Comparison of ENCODE assay signal across 9 mouse cellular contexts in the genomic region with DNA sequence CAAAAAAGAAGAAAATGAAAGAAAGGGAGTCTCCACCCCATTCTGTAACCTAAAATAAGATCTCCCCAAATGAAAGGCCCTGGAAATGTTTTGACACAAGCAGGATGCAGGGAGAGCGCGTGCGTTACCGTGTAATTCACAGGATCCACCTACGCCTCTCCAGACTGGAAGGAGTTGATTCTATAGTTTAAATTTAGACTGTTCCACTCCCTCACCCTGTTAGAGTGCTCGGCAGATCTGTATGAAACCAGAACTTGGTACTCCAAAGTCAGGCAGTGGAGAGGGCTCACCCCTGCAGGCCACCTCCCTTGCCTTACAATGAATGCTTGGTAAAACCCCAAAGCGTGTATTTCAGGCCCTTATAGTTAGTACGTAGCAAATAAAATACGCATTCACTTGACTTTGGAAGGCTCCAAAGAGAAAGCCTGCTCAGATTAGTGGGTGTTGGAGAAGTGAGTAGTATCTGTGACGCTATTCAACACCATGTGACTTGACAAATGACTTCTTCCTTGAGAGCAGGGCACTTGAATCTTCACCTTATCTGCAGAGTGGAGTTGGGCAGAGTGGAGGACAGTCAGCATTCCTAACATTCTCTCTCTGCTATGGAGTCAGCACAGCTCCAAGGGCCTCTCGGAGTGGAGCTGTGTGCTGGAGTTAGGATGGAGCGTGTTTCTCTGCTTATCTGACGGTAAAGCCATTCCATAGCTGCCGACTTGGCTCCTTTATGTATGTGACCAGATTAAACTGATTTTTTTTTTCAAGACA. TPM values are rescaled to one million over a fixed set of nuclear protein-coding genes. Genes with fewer than 3 reads are reported as not detected.
A peak's percentile ranks its signal among the peaks of the same experiment; 100 is the strongest.
DNase-seq lines count a peak whose midpoint lies in the region; ATAC-seq lines count a peak whose summit lies in the region.
"Had no signal": no experiment of that assay in that cellular context is flagged by ENCODE, and none has a peak within 500 bp of the region (broad histone marks: within the 10 kb centered on the region; RNA-seq: fewer than 3 reads in every experiment).

No protein-coding gene starts in this region.

- H3K4me3 ChIP-seq in midbrain, embryonic 13.5 days (replicated peaks) = no peak overlapping the region
- no peak overlapping the region for H3K4me3 ChIP-seq in midbrain, embryonic 16.5 days (ENCODE audit: low read depth, low read length)

- peak overlapping the region; percentile 45 for H3K27ac ChIP-seq in midbrain, embryonic 13.5 days
- H3K27ac ChIP-seq in midbrain, embryonic 16.5 days (ENCODE audit: low read length) = no peak overlapping the region

- H3K4me1 ChIP-seq in midbrain, embryonic 13.5 days (replicated peaks) = peaks cover 67% of the 10 kb centered on the region
- peaks cover 36% of the 10 kb centered on the region for H3K4me1 ChIP-seq in midbrain, embryonic 16.5 days (ENCODE audit: control insufficient read depth, insufficient read depth, low read length)

- H3K9ac ChIP-seq in midbrain, embryonic 13.5 days (replicated peaks) = 0 out of 2 replicates have a peak overlapping the region, but pooled peaks have one; percentile 2
- no peak overlapping the region for H3K9ac ChIP-seq in midbrain, embryonic 16.5 days (ENCODE audit: low read depth, low read length)

- H3K9me3 ChIP-seq in midbrain, embryonic 13.5 days = no peaks in the 10 kb centered on the region
- H3K9me3 ChIP-seq in midbrain, embryonic 16.5 days (replicated peaks; ENCODE audit: control insufficient read depth, low read length, poor library complexity, severe bottlenecking) = no peaks in the 10 kb centered on the region

- H3K4me2 ChIP-seq in midbrain, embryonic 13.5 days (replicated peaks) = no peak overlapping the region
- H3K4me2 ChIP-seq in midbrain, embryonic 16.5 days (ENCODE audit: low read length) = no peak overlapping the region

- peak; percentile 79 to 91 for DNase-seq in frontal cortex, adult 2 months (ENCODE audit: extremely low spot score in 1 of 2, low spot score in 1 of 2)
- DNase-seq in frontal cortex, postnatal 25 days (ENCODE audit: low spot score in 2 of 2) = no peak
- peak; percentile 81 to 83 for DNase-seq in left cerebral cortex, adult 18-20 months (ENCODE audit: low spot score in 2 of 2)
- DNase-seq in telencephalon, adult 2 months (ENCODE audit: low read depth, low spot score) = peak; percentile 89
- DNase-seq in layer of hippocampus, postnatal 10 days (ENCODE audit: low spot score in 2 of 2) = no peak
- no peak for DNase-seq in layer of hippocampus, postnatal 14 days (ENCODE audit: low spot score in 2 of 2)

- no peak for ATAC-seq in midbrain, embryonic 13.5 days
- ATAC-seq in midbrain, embryonic 16.5 days = no peak

- 75% methylated on average over 14 of the region's 14 CpGs for WGBS in midbrain, embryonic 13.5 days
- 76% methylated on average over 14 of the region's 14 CpGs for WGBS in midbrain, embryonic 16.5 days

- H3K27me3 ChIP-seq in midbrain, embryonic 13.5 days = 0 out of 2 replicates have a peak, but pooled peaks cover 3% of the 10 kb centered on the region
- H3K27me3 ChIP-seq in midbrain, embryonic 16.5 days (ENCODE audit: control insufficient read depth, insufficient read depth, low read depth, low read length) = no peaks in the 10 kb centered on the region
- H3K27me3 ChIP-seq: CH12.LX had no signal

- peaks cover 25% of the 10 kb centered on the region for H3K36me3 ChIP-seq in midbrain, embryonic 13.5 days
- peaks cover 8% of the 10 kb centered on the region for H3K36me3 ChIP-seq in midbrain, embryonic 16.5 days (ENCODE audit: control insufficient read depth, insufficient read depth, low read length)

RNA-seq across cellular contexts. Expression of a gene that starts 8.4 kb away (rescaled TPM):
- polyA plus RNA-seq in frontal cortex, adult 2 months (2012; rRNA removed) = 503 and 558 TPM in 2 replicates
- polyA plus RNA-seq in midbrain, embryonic 13.5 days (2015; fragmentation: Nextera tagmentation; extraction: Ambion mirVana) = 37.8 and 40.6 TPM in 2 replicates
- polyA plus RNA-seq in midbrain, embryonic 16.5 days (2015; fragmentation: Nextera tagmentation; extraction: Ambion mirVana) = 58.4 and 61.3 TPM in 2 replicates
- 1,000 to 10,000 TPM; 1,009 to 1,025 TPM for total RNA-seq in left cerebral cortex, adult 18-20 months (2021)
- total RNA-seq in layer of hippocampus, postnatal 10 days (2021) = 100 to 1,000 TPM; 367 to 390 TPM
- total RNA-seq in layer of hippocampus, postnatal 14 days (2021) = 100 to 1,000 TPM; 455 to 471 TPM

Comparison
In these comparisons a context has a peak if more than half of its experiments do, and no peak if none do; other contexts are left out.
1. DNase-seq: peak in frontal cortex, adult 2 months (2 of 2), left cerebral cortex, adult 18-20 months (2 of 2) and telencephalon, adult 2 months (single experiment); none in frontal cortex, postnatal 25 days (0 of 2), layer of hippocampus, postnatal 10 days (0 of 2) and layer of hippocampus, postnatal 14 days (0 of 2).